Mouse (Mus musculus) heart, embryonic 16.5 days (tissue): ENCODE measurements at regions not wholly inside any gene's neighbourhood (a gene's known extent, or its start where the extent isn't known, plus 50 kb on each side); places are given as distances from the start of the nearest gene placed in this dataset.
A peak's percentile ranks its signal among the peaks of the same experiment; 100 is the strongest.

Source experiments
- ATAC-seq: fragments of 200-750 bp; cut with Nextera tagmentation; replicated peaks from 2 replicates; pipeline ENCODE4 v1.8.0; 2017; ENCODE audit warnings: moderate number of reproducible peaks; ENCODE audit not compliant: insufficient read depth, low FRiP score; ENCODE audit errors: extremely low read depth
- H3K27ac ChIP-seq: fragments of 300-500 bp; sonication (generic); 2 replicates; pipeline ENCODE4 v1.5.1; 2014; ENCODE audit warnings: mild to moderate bottlenecking, low read length, control low read depth, moderate library complexity
- H3K27me3 ChIP-seq: fragments of 300-500 bp; sonication (generic); 2 replicates; pipeline ENCODE4 v1.6.1; 2014; ENCODE audit warnings: low read length, mixed read lengths; ENCODE audit not compliant: control insufficient read depth, insufficient read depth
- H3K36me3 ChIP-seq: fragments of 300-500 bp; sonication (generic); 2 replicates; pipeline ENCODE4 v1.6.1; 2014; ENCODE audit not compliant: control insufficient read depth, insufficient read depth
- H3K4me1 ChIP-seq: fragments of 300-500 bp; sonication (generic); 2 replicates; pipeline ENCODE4 v1.6.1; 2014; ENCODE audit warnings: low read length, mixed read lengths; ENCODE audit not compliant: control insufficient read depth, insufficient read depth
- H3K4me2 ChIP-seq: fragments of 300-500 bp; sonication (generic); 2 replicates; pipeline ENCODE4 v1.6.1; 2014; ENCODE audit warnings: low read depth, mild to moderate bottlenecking, control low read depth, low read length
- H3K4me3 ChIP-seq: fragments of 300-500 bp; sonication (generic); 2 replicates; pipeline ENCODE4 v1.5.1; 2014; ENCODE audit warnings: mild to moderate bottlenecking, control low read depth, low read length
- H3K9ac ChIP-seq: fragments of 300-500 bp; sonication (generic); 2 replicates; pipeline ENCODE4 v1.6.1; 2014; ENCODE audit warnings: low read length, control low read depth
- H3K9me3 ChIP-seq: fragments of 300-500 bp; sonication (generic); replicated peaks from 2 replicates; pipeline ENCODE4 v1.6.1; 2016; ENCODE audit warnings: low read length; ENCODE audit not compliant: control insufficient read depth
- WGBS: fragments of 180-500 bp; shearing (Covaris S2); extraction: QIAGEN DNeasy Blood & Tissue Kit; methylation state at CpG from one replicate; pipeline ENCODE4 v1.1.7; 2014; 5-methylcytosine and 5-hydroxymethylcytosine counted together

DNA sequence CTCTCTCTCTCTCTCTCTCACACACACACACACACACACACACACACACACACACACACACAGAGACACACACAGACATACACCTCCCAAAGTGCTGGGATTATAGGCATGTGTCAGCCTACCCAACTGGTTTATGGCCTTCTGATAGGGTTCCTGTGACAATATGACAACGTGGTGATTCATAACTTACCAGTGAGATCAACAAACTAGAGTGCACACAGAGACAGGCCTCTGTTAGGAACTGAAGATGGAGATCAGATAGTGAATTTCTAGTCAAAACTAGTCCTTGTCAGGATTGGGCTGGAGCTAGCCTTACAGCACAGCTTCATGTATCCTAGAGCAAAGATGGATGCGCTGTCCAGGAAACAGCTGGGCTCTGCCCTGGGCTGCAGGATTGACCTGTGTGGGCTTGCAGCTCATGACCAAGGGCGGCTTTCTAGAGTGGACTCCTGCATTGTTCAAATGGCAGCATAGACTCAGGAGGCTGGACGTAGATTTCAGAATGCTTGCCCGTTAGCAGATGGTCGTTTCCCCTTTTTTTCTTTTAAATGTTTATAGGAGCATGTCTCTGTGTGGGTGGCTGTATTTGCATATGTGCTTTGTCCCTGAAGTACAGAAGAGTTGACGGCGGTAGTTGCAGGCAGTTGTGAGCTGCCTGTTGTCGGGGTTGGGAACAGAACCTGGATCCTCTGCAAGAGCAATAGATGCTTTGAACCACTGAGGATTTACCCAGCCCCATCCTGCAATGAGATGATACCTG is 106.0 kb upstream of the Zfp217 start:
- Histone ChIP-seq H3K4me1 (0 out of 2 replicates have a peak, but pooled peaks cover 2% of the 10 kb centered on the region), H3K27me3 (no peaks in the 10 kb centered on the region), H3K9ac (no peak overlapping the region), H3K9me3 (no peaks in the 10 kb centered on the region), H3K36me3 (no peaks in the 10 kb centered on the region), H3K4me2 (no peak overlapping the region), H3K27ac (no peak overlapping the region), H3K4me3 (no peak overlapping the region)
- no peak for ATAC-seq
- 69% methylated on average over 9 of the region's 9 CpGs for WGBS

DNA sequence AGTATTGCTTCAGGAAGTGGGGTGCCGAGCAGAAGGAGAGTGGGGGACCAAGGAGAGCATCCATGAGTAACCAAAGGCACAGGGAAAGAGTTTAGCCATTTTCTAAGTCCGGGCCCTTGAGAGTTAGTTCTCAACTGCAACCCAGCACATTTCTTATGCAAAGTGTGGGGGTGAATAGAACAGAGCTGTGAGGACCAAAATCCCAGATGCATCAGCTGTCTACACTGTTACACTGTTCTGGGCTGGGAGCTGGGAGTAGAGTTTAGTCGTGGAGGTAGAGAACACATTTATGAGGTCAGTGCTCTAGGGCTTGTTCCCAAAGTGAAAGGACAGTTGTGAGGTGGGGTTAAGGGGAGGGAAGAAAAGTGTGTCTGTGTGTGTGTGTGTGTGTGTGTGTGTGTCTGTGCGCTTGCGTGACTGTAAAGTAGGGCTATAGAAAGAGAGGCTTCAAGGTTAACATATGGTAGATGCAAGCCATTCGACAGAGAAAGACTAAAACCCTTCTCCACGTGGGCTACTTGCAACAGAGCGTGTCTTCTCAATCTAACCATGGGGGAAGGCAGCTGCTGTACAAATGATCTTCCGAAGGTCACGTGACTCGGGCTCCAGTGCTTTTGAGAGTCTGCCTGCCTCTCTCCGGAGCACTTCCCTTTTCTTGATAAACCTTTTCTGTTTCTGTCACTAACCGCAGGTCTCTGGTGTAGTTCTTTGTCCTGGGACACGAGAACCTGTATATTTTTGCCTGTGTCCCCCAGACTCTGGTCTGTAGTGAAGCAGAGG is 104.5 kb upstream of the Zfp217 start:
- no peaks in the 10 kb centered on the region for H3K36me3 ChIP-seq
- H3K9ac ChIP-seq: no peak overlapping the region; the same call in 1 of the 2 replicates
- H3K27me3 ChIP-seq: no peaks in the 10 kb centered on the region
- ATAC-seq: 0 out of 2 replicates have a peak, but pooled peaks have one; percentile 37
- peak overlapping the region; percentile 57; the same call in 1 of the 2 replicates for H3K27ac ChIP-seq
- H3K9me3 ChIP-seq: no peaks in the 10 kb centered on the region
- no peaks in the 10 kb centered on the region for H3K4me1 ChIP-seq
- H3K4me3 ChIP-seq: no peak overlapping the region
- 49% methylated on average over 14 of the region's 14 CpGs for WGBS
- H3K4me2 ChIP-seq: peak overlapping the region; percentile 17

DNA sequence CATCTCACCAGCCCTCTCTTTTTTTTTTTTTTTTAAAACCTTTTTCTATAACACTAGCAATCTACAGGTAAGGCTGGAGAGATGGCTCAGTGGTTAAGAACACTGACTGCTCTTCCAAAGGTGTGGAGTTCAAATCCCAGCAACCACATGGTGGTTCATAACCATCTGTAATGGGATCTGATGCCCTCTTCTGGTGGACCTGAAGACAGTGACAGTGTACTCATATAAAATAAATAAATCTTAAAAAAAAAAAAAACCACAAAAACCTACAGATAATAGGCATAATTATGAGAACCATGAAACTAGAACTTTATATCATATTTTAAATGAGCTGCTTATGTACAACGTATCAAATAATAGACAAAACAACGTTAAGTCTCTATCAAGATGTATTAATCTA is 102.8 kb upstream of the Zfp217 start:
- Histone ChIP-seq H3K4me2 (no peak overlapping the region), H3K9ac (no peak overlapping the region), H3K4me3 (no peak overlapping the region), H3K27me3 (no peaks in the 10 kb centered on the region), H3K27ac (no peak overlapping the region), H3K9me3 (no peaks in the 10 kb centered on the region), H3K36me3 (no peaks in the 10 kb centered on the region), H3K4me1 (no peaks in the 10 kb centered on the region)
- 89% methylated on average over 2 of the region's 2 CpGs for WGBS
- no peak for ATAC-seq

DNA sequence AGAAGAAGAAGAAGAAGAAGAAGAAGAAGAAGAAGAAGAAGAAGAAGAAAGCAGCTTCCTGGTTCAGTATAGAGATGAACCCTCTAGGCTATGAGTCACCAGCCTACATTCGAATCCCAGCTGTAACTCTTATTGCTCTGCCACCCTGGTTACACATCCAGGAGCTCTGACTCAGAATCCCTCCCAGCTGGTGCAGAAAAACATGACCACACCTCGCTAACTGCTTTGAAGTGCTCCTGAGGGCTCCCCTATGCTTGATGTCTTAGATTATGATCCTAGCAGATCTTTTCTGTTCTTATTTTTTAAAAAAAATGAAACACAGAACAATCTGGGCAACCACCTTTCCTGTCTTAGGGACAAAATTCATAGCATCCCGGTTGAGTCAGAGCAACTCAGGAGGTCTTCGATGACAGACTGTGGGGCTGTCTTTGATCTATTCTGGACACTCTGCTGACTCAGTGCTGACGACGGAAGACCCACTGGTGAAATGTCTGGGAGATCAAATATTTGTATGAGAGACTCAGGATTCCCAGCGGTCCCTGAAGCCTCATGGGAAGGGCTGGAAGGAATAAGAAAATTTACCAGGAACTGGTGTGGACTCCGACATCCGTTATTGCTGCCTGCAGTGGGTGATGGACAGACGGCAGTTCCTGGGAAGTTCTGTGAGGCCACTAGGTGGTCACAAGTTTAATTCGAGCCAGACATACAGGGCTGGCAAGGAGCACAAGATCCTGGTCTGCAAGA is 100.0 kb upstream of the Zfp217 start:
- 32% methylated on average over 11 of the region's 11 CpGs for WGBS

DNA sequence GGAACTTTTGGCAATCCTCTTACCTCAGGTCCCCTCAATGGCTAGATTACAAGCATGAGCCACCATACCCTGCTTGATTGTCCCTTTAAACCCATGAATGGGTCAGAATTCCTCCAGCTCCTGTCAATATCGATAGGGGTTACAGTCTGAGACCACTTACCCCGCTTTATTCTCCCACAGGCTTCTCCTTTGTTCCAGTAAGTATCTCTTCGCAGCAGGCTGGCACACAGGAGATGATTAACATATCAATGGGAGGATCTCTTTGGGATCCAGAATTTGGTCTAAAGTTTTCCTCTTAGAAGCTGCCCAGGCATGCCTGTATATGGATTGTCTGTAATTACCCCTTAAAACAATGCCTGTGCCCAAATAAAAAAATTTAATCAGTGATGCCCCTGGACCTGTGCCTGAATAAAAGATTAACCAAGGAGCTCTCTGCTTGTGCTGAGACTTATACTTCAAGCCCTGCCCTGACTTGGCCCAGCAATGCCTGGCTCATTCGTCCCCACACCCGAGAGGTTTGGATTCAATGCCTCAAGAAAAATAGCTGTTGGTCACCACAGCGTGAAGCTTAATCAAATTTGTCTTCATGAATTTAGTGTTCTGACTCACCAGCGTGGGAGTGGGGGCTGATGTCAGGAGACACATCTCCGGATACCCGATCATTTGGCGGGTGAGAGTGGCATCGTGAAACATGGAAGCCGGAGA is 97.9 kb upstream of the Zfp217 start:
- Histone ChIP-seq H3K27ac (no peak overlapping the region), H3K4me2 (no peak overlapping the region)
- WGBS: 48% methylated on average over 12 of the region's 12 CpGs

More for the DNA sequence above, 100.0 kb upstream of the Zfp217 start:
- no peak overlapping the region for H3K9ac ChIP-seq
- no peaks in the 10 kb centered on the region for H3K9me3 ChIP-seq
- H3K4me1 ChIP-seq: no peaks in the 10 kb centered on the region
- H3K4me2 ChIP-seq: no peak overlapping the region
- no peaks in the 10 kb centered on the region for H3K27me3 ChIP-seq
- ATAC-seq: no peak
- no peak overlapping the region for H3K27ac ChIP-seq
- H3K36me3 ChIP-seq: no peaks in the 10 kb centered on the region
- no peak overlapping the region for H3K4me3 ChIP-seq

DNA sequence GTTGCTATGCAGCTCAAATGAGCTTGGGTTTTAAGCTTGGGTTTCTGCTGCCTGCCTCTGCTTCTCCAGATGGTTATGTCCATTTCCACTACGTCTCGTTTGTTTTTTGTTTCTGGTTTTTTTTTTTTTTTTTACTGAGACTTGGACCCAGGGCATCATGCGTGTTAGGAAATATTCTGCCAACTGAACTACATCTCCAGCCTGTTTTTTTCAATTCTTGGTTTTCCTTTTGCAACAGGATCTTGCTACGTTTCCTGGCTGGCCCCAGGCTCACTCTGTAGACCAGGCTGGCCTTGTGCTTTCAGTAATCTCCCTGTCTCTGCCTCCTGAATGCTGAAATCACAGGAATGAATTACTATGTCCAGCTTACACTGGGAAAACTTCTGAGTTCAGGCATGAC is 96.2 kb upstream of the Zfp217 start:
- Histone ChIP-seq H3K4me2 (no peak overlapping the region), H3K9me3 (no peaks in the 10 kb centered on the region), H3K36me3 (no peaks in the 10 kb centered on the region), H3K4me3 (no peak overlapping the region), H3K9ac (no peak overlapping the region), H3K27ac (no peak overlapping the region), H3K4me1 (no peaks in the 10 kb centered on the region), H3K27me3 (no peaks in the 10 kb centered on the region)
- ATAC-seq: no peak
- WGBS: 61% methylated on average over 4 of the region's 4 CpGs

More for the DNA sequence above, 97.9 kb upstream of the Zfp217 start:
- Histone ChIP-seq H3K4me1 (no peaks in the 10 kb centered on the region), H3K27me3 (no peaks in the 10 kb centered on the region), H3K36me3 (no peaks in the 10 kb centered on the region), H3K9ac (no peak overlapping the region), H3K4me3 (no peak overlapping the region), H3K9me3 (no peaks in the 10 kb centered on the region)
- ATAC-seq: no peak

DNA sequence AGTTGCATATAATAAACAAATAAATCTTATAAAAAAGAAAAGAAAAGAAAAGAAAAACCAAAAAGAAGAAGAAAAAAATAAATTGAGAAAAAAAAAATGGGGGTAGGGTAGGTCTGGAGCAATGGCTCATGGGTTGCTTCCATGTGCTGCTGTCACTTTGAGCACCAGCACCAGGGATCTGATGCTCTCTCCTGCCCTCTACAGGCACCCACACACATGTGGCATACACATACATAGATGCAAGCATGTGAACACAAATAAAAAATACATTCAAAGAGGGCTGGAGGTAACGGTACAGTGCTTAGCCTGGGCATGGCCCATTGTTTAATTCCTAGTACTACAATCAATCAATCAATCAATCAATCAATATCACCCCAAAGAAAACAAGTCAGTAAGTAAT is 90.1 kb upstream of the Zfp217 start:
- WGBS: 79% methylated on average over 1 of the region's 1 CpGs
- H3K9me3 ChIP-seq: no peaks in the 10 kb centered on the region; the same call in 1 of the 2 replicates
- no peak overlapping the region for H3K4me2 ChIP-seq
- no peak for ATAC-seq
- H3K36me3 ChIP-seq: no peaks in the 10 kb centered on the region
- no peak overlapping the region for H3K4me3 ChIP-seq
- no peak overlapping the region for H3K9ac ChIP-seq
- H3K27me3 ChIP-seq: no peaks in the 10 kb centered on the region
- H3K4me1 ChIP-seq: no peaks in the 10 kb centered on the region
- no peak overlapping the region for H3K27ac ChIP-seq

DNA sequence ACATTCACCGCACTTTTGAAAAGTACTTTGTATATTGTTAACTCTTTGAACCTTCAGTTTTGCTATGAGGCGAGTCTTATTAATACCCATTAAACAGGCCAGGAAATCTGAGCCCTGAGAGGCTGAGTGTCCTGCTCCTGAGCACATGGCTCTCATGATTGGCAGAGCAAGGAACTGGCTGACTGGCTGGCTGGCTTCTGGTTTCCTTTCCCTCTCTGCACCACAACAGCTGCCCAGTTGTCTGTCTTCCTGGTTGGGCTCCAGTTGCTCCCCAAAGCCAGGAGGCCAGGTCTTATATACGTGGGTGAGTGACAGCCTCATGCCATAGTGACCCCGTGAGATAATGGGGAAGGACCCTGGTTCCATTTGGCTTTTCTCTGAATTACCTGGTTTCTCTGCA is 85.5 kb upstream of the Zfp217 start:
- Histone ChIP-seq H3K9ac (no peak overlapping the region), H3K9me3 (no peaks in the 10 kb centered on the region; the same call in 1 of the 2 replicates), H3K4me2 (no peak overlapping the region), H3K27ac (no peak overlapping the region), H3K36me3 (no peaks in the 10 kb centered on the region), H3K4me3 (no peak overlapping the region), H3K4me1 (peaks cover 2% of the 10 kb centered on the region; the same call in 1 of the 2 replicates), H3K27me3 (no peaks in the 10 kb centered on the region)
- 75% methylated on average over 4 of the region's 4 CpGs for WGBS
- ATAC-seq: no peak
